Mouse (Mus musculus) activated CD4-positive, CD25-positive, alpha-beta regulatory T cell, adult 9 weeks (primary cell): Measurements from ENCODE around the gene Arpp21. TPM values are rescaled to one million over a fixed set of nuclear protein-coding genes. Genes with fewer than 3 reads are reported as not detected.

Experiments
- polyA plus RNA-seq: library from polyadenylated mRNA; unstranded; fragments of 100-300 nt; shearing (Covaris generic); gene quantifications from one replicate; pipeline ENCODE4 v1.2.1, GENCODE M21; 2017

Gene Arpp21
- 1.0 TPM for polyA plus RNA-seq

GRCm38 (mm10) chr9:112235696-112236397 lies at the start of gene Arpp21:
Arpp21 (minus strand) TSS chr9:112235938.

